Mouse (Mus musculus) heart, adult 2 months (tissue): Measurements from ENCODE around the gene Tiam1.

Experiments
- CTCF ChIP-seq: fragments of 200-600 bp; IDR thresholded peaks from 2 replicates; pipeline ENCODE4 v1.8.1; 2022; ENCODE audit warnings: antibody characterized with exemption, mild to moderate bottlenecking, moderate library complexity
- EP300 ChIP-seq: fragments of 200-500 bp; IDR thresholded peaks from 2 replicates; pipeline ENCODE4 v1.6.1; 2011; ENCODE audit warnings: low read depth, low read length, control low read depth; ENCODE audit not compliant: insufficient read depth
- POLR2A ChIP-seq: fragments of 200-500 bp; IDR thresholded peaks from 2 replicates; pipeline ENCODE4 v1.6.1; 2011; ENCODE audit warnings: mild to moderate bottlenecking, low read depth, low read length, control low read depth; ENCODE audit not compliant: insufficient read depth

DNA sequence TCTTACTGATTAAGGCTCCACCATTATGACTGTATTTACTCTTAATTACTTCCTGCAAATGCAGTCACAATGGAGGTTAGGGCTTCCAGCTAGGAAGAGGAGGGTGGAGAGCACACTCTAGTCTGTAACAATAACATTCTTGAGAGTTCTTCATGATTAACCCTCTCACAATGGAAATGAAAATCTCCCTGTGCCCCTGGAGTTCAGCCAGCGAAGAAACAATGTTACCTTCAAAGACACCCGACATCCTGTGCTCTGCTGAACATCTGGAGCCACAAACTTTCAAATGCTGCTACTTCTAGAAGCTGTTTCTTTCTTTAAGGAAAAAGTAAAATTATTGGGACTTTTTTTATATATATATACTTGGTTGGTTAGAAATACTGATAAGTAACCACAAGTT, 395.7 kb downstream of the Tiam1 start:
- no peak for TF ChIP-seq CTCF
- TF ChIP-seq POLR2A, result no peak
- no peak for TF ChIP-seq EP300
